Mouse (Mus musculus) MN1 (cell line): ENCODE results near the gene Sobp.

Source experiments
- DNase-seq: peaks from one replicate; pipeline ENCODE4 v3.0.0-alpha.2; 2016; ENCODE audit warnings: low spot score

Sobp gene

DNA sequence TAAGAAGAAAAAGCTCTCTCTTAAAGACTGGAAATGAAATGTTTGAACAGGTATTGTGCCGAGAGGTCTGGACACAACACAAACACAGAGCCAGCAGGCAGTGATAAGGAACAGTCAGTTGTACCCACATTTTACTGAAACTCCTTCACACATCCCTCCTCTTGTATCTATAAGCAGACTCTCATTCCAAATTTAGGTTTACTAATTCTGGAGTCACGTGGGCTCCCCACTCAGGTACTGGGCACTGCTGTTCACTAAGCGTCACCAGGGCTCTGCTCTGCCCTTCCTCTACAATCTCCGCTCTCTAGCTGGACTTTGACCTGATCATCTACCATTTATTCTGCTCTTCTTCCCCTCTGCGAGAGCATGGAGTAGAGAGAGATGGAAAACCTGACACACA is 15.4 kb downstream of the Sobp start:
- DNase-seq, result no peak

DNA sequence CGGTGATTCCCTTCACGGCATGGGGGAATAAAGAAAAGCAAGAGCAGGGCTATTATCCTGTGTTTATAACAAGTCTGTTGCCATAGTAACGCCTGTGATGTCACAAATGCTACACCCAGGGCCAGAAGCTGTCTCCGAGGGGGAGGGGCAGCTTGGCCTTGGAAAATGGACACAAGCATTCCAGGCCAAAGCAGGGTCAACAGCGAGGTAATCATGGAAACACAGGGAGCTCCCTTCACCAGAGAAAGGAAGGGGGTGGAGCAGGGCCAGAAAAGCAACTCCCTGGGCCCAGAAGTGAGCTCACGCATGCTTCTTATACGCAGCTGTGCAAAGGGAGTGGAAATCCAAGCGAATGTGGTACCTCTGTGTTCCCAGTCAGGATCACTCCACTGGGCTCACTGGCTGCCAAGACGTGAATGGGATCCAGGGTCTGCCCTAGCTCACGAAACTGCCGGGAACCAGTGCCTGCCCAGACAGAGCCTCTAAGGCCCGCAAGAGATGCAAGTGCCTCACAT is 19.2 kb downstream of the Sobp start:
- peak; percentile 77 for DNase-seq

DNA sequence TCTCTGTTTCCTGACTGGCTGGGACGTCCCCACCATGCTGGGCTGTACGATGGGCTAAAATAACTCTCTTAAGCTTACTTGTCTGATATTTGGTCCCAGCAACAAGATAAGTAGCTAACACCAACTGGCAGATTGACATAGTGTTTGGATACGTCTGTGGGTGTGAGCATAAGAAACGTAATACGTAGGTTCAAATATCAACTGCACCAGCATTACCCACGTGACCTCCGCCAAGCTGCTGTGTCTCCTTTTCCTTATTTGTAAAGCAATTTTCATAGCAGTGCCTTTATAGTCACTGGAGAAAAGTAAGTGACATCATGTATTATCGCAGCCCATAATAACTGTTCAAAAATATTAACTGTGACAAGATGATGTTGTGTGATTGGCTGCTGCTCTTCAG is 21.7 kb downstream of the Sobp start:
- DNase-seq, result no peak

DNA sequence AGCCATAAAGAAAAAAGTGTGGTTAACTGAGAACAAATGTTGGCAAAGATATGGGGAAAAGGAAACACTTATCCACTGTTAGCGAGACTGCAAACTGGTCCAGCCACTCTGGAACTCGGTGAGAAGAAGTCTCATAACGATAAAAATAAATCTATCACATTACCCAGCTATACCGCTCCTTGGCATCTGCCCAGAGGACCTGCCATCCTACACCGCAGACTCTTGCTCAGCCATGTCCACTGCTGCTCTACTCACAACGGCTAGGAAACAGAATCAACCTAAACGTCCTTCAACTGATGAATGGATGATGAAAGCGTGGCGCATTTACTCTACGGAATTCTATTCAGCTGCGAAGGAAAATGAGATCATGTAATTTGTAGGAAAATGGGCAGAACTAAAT is 25.9 kb downstream of the Sobp start:
- DNase-seq, result no peak

DNA sequence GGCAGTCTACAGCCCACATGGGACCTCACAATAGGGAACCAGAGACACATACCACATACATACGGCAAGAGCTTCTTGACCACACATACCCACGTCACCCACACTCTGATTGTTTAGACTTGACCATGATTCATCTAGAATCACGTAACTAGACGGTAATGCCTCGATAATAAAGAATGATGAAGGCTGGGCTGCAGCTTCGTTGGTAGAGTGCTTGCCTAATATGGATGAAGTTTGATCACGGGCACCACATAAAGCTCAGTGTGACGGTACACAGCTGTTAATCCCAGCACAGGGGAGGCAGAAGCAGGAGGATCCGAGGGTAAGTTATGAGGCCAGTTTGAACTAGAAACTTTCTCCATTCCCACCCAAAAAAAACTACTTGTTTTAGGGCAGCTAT is 31.2 kb downstream of the Sobp start:
- no peak for DNase-seq

DNA sequence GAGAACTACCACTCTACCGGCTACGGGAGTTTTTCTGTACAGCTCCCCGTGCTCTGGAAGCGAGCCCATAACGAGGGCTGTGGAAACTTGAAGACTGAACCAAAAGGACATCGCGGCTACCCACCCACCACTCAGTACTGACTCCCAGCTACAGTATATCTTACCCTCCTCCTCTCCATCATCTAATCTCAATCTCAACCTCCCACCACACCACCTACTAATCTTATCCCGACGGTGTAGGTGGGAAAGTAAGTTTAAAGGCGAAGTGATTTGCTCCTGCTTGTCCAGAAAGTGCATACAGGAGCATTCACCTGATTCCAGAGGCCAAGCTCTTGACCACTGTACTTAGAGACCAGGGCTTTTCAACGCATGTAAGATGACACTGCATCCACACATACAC is 40.3 kb downstream of the Sobp start:
- no peak for DNase-seq

DNA sequence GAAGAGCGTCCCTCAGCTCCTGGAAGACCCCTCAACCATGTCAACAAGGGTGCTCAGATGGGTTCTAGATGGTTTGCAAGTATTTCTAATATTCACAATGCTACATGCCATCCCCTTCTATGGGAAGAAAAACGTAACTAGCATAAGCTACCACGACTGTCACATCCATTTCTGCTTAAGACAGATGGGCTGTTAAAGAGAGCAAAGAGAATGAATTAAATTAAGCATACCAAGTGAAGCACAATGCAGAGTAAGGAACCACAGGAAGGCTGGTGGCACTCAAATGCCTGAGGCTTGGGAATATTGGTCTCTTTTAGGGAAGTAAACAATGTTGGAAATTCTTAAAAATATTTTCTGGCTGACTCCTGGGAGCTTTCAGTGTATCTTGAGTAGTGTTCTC is 45.6 kb downstream of the Sobp start:
- DNase-seq, result no peak

DNA sequence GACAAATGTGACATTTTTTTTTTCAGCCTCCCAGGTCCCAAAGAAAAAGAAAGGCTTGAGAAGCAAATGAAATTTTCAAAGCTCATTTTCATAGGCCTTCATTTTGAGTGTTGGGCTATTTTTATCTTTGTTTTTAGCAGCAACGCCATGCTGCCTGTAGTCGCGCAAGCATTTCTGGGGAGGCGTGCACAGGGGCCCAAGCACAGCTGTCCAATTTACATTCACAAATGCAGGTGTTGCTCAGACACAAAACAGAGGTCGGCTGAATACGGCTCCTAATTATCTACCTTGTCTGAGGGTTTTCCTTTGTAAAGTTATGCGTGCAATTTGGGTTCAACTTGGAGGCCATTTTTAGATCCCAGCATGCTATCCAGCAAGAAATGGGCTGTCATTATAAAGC is 49.8 kb downstream of the Sobp start:
- no peak for DNase-seq

DNA sequence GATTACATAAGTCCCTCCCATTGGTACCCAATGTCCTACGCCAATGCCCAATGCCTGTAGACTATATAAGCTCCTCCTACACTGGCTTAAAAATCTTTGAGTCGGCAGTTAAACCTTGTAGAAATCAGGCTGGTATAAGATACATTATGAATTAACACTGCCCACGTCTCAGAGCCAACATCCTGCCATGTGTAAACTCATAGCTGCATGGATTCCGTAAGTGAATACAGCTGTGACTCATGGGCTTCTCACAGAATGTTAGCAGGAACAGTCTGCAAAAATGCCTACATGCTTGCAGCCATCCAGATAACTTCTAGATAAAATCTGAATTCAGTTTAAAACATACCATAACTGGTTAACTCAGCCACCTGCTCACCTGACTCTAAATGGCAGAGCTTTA is 50.2 kb downstream of the Sobp start:
- peak; percentile 20 for DNase-seq

DNA sequence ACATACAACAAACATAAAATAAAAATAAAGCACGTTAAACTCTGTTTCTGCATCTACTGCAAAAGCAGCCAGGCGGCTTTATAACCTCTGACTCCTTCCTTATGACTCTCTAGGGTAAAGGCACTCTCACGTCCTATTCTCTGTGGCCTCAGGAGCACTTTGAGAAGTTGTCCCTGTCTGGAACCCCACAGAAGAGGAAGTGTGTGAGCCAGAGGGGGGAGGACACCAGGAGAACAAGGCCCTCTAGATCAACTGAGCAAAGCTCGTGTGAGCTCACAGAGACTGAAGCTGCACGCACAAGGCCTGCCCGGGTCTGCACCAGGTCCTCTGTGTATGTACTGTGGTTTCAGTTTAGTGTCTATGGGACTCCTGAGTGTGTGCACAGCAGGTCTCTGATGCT is 50.9 kb downstream of the Sobp start:
- no peak for DNase-seq

DNA sequence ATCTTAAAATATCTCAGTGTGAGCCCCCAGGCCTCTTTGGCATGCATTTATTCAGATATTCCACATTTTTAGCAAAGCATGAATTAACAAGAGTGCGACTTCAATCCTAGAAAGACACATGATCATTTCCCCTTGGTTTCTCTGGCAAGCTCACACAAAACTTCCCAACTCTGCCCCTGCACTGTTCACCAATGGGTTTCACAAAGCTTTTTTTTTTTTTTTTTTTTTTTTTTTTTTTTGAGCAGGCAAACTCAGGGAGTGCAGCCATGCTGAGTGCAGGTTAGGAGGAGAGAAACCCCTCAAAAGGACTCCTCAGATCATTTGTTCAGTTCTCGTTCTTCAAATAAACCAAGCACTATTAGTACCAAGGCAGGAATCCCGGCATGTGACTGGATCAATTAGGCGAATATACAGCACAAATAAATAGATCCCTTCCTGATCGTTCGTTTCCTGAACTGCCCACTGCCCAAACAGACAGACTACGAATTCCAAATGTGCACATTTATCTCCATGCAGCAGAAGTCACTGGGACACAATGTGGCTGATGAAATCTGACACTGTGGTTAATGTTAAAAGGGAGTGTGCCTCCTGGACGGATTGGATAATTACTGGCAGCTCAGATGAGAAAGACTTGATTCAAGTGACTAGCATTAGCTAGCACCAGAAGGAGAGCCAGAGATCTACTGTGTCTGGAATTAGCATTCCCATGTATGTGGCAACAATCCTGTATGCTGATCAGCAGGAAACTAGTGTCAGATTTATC is 53.5 kb downstream of the Sobp start:
- peak; percentile 69 for DNase-seq

DNA sequence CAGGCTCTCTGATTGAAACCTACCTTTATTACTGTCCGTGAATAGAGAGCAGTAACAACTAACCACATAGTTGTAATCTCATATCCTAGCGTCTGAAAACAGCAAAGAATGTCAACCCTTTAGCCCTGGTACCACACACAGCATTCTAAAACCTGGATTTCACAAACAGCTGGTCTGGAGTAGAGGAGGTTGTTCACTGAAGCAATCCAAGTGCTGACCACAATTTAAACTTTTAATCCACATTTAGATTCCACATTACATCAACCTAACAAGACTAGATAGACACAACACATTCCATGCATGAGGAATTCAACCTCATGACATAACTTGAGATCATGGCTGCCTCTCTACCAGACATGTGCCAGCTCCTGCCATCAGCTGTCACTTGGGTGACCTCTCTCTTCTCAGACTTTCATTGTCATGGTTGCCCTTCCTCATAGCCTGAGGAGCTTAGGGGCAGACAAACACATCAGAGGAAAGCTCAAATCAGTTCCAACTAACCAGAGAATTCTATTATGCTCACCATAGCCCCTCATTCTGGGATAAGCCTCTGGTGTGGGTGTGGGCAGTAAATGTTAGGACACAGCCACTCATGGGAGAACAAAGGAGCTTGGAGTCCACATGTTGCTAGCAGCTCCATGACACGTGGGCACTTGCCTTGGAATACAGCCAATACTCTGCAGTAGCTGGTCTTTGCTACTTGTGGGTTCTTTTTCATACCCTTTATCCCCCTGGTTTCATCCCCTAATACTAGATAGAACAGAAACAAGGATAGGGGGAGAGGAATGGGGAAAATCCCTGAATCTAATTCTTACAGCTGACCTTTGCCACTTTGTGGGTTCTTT is 58.0 kb downstream of the Sobp start:
- DNase-seq, result no peak

DNA sequence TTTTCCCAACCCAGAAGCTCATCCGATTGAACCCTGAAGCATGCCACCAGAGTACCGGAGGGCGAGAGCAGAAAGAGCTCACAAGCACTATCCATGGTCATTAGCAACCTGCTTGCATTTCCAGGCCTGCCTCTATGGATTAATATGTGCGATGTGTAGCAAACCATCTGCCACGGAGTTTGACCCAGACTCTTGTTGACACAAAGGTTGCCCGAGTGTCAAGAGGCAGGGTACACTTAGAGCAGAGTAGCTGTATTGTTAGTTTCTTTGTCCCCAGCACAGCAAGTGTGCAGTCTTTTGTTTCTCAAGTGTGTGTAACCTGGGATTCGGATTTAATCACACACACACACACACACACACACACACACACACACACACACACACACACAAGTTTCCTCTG is 62.0 kb downstream of the Sobp start:
- no peak for DNase-seq

DNA sequence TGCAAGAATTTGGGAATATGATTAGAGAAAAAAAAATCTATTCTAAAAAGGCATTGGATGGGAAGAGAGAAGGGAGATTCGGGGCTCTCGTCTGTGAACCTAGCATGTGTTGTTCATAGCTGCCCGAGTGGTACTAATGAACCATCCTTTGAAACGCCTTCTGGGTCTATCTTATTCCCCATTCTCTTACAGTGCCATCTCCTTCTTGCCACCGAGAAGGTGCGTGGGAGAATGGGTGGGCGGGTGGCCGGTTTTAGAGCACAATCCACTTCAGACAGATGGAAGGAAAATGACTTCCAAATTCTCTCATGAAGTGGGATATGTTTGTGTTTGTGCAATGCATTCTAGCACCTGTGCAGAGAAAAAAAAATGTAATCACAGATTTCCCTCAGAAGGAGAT is 67.7 kb downstream of the Sobp start:
- no peak for DNase-seq

DNA sequence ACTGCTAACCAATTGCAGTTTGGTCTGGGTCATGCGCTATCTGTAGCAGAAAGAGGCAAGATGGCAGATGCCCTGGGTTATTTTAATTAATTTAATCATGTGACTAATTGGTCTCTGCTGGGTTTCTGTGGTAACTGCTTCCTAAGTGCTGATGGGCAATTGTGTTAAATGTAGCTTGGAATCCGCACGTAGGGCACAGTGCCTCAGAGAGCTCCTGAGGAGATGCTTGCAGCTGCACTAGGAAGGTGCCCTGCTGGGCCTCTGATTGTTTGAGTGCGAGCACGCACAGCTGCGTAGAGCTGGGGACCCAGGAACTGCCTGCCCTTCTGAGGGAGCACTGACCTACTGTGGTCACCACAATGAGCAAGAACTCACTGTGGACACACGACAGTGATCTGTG is 68.1 kb downstream of the Sobp start:
- DNase-seq, result peak; percentile 84

DNA sequence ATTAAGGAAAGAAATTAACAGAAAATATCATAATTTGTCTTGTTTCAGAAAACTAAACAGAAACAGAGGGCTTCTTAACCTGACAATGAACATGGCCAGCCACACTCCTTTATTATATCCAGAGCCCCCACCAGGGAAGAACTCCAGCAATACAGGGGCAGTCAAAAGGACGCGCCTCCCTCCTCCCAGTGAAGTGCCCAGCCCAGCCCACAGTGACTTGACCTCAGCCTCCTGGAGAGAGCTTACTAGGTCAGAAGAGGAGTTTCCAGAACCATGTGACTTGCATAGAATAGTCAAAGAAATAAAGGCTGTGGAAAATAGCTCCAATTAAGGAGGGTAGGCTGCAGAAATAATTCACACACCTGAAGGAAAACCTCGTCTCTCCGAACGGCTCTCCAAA is 73.8 kb downstream of the Sobp start:
- no peak for DNase-seq

DNA sequence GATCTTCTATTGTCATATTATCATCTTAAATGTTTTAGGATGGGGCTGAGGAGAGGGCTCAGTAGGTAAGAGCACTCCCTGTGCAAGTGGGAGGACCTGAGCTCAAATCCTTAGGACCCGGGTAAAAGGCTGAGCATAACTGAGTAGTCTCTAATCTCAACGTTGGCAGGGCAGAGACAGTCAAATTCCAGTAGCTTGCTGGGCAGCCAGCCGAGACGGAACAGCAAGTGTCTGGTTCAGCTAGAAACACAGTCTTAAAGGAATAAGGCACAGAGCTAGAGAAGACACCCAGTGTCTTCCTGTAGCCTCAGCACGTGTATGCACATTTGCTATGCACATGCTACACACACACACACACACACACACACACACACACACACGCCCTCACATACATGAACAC is 75.1 kb downstream of the Sobp start:
- DNase-seq, result no peak

DNA sequence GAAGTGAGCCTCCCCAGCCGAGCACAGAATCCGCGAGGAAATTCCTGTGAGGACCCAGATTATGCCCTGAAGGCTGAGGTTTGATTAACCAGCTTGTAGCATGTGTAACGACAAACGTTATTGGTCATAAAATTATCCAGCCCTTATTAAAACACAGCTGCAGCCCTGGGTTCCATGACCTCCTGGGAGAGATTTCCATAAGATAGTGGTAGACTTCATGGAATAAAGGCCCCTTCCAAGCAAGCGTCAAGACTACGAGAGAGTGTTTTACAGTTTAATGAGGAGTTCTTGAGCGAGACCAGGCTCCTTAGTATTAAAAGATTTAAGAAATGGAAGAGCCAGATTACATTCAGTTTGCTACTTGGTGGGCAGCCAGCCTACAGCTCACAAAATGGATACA is 76.6 kb downstream of the Sobp start:
- DNase-seq, result no peak

DNA sequence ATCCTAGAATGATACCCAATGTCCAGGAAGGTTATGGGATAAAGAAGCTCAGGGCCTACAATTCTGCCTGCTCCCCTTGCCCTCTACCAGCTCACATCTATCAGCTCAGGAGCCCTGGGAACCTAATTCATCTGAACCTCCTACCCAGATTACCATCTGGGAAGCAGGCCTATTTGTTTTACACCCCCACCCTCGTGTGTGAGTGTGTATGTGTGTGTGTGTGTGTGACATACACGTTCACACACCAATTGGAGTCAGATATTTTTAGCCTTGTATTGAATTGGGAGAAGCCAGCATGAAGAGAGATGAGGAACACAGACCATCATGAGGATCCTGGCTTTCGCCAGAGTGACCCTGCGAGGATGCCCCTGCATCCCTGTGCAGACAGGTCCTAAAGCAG is 77.7 kb downstream of the Sobp start:
- no peak for DNase-seq

DNA sequence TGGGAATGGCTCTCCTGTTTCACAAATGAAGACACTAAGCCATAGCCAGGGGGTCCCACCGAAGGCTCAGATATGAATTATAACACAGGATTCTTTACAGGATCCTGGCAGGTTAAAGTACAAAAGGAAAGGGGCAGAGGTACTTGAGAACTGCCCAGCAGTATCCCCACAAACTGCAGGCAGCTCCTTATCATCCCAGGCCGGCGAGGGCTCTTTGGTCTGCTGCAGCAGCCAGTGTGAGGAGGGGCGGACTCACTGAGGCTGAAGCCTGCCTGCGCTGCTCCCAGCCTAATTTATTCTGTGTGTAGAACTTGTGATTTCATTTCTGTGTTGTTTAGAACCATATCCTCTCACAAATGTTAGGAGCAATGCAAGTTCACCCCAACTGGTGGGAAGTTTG is 79.8 kb downstream of the Sobp start:
- DNase-seq, result no peak

DNA sequence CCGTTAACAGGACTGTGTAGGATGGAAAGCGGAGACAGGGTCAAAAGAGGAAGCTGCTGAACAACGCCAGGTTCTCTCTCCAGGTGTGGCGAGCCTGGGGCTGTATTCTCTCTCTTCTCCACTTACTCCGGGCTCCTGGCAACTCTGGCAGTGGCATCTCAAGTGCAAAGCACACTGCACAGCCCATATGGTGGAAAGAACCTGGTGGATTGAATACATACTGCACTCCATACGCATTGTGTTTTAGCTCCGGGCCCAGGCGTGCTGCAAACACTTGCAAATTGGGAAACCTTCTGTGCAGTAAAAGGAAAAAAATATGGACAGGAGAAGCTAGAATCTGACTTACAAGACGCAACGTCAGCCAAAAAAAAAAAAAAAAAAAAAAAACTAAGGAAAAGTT is 80.9 kb downstream of the Sobp start:
- no peak for DNase-seq

DNA sequence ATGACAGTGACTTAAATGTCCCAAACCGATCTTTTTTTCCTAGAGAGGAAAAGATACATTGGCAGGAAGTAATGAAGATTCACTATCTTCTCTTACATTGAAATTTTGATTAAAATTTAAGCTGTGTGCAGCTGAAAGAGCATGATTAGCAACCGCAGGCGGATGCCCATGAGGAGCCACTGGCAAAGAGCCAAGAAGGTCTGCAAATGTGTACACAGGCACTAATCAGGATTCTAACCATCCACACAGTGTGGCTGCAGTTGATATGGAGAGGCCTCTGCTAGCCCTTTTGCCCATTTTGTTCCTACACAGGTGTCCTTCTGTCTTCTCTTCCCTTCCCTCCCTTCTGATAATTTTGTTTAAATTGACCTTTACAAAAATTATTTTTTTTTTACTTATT is 84.3 kb downstream of the Sobp start:
- DNase-seq, result peak; percentile 60

DNA sequence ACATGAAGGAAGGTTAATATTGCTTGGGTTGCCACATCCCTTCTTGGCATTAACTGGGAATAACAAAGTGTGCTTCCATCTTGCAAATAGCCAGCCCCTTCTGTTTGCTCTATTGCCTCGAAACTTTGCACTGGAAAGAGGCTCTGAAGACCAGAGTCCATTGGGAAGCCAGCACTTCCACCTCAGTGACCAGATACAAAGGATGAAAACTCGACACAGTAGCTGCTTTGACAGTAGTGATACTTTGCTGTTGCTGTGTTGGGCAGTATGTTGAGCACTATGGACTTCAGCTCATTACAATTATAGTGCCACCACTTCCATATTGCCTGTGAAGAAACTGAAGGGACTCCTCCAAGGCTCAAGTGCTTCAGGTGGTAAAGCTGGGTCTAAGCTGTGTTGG is 86.9 kb downstream of the Sobp start:
- DNase-seq, result no peak

DNA sequence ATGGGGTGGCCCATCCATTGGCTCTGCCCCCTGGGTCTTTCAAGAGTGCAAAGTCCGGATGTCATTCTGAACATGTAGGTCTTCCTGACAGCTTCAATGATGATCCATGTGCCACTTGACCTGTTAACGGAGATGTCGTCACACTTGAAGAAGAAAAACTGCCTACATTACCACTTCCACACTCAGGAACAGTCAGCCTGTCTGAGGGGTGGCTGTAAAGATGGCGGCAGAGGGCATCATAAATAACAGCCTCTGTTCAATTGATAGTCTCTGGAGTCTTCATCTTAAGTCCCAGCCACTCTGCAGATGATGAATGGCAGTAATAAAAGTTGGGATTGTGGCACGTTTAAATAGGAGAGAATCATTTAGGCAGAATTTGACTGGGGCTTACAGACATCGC is 87.4 kb downstream of the Sobp start:
- no peak for DNase-seq
